Mouse (Mus musculus): Measurements from ENCODE around the gene Cd72.

GRCm38 (mm10) chr4:43442044-43442443 is 12.4 kb downstream of the Cd72 start:
- peak; percentile 87 for TF ChIP-seq CTCF (IDR thresholded peaks at IDR 0.05; ENCODE audit: borderline replicate concordance, extremely low read depth, insufficient read depth, insufficient read length)
- TF ChIP-seq POLR2A (IDR thresholded peaks at IDR 0.05; ENCODE audit: borderline replicate concordance, extremely low read depth, insufficient read depth, insufficient read length, poor library complexity, severe bottlenecking) = peak; percentile 81; the same call in 1 of the 2 replicates
